Comparison of ENCODE assay signal across 14 mouse cellular contexts in genomic region chr14:20698515-20698914, GRCm38 (mm10). TPM values are rescaled to one million over a fixed set of nuclear protein-coding genes. Genes with fewer than 3 reads are reported as not detected.
A peak's percentile ranks its signal among the peaks of the same experiment; 100 is the strongest.
DNase-seq lines count a peak whose midpoint lies in the region; ATAC-seq and TF ChIP-seq lines count a peak whose summit lies in the region.
"Had no signal": no experiment of that assay in that cellular context is flagged by ENCODE, and none has a peak within 500 bp of the region (broad histone marks: within the 10 kb centered on the region; RNA-seq: fewer than 3 reads in every experiment).

No protein-coding gene starts in this region.

- no peak overlapping the region for H3K27ac ChIP-seq in hindbrain, embryonic 12.5 days
- H3K27ac ChIP-seq in hindbrain, embryonic 10.5 days: no peak overlapping the region
- H3K27ac ChIP-seq in midbrain, embryonic 13.5 days: no peak overlapping the region
- no peak overlapping the region for H3K27ac ChIP-seq in midbrain, embryonic 11.5 days (ENCODE audit: low read depth, low read length)
- H3K27ac ChIP-seq in hindbrain, postnatal 0 days: no peak overlapping the region
- no peak overlapping the region for H3K27ac ChIP-seq in neural tube, embryonic 15.5 days (replicated peaks)

- H3K4me2 ChIP-seq in hindbrain, embryonic 12.5 days (replicated peaks): peak overlapping the region; percentile 83; the same call in 1 of the 2 replicates
- H3K4me2 ChIP-seq in midbrain, embryonic 13.5 days (replicated peaks): peak overlapping the region; percentile 88
- no peak overlapping the region for H3K4me2 ChIP-seq in midbrain, embryonic 11.5 days
- H3K4me2 ChIP-seq in hindbrain, postnatal 0 days (ENCODE audit: low read depth, low read length): peak overlapping the region; percentile 82
- peak overlapping the region; percentile 85 for H3K4me2 ChIP-seq in neural tube, embryonic 15.5 days

- 89% methylated on average over 2 of the region's 2 CpGs for WGBS in hindbrain, embryonic 12.5 days
- 88% methylated on average over 2 of the region's 2 CpGs for WGBS in hindbrain, embryonic 10.5 days
- WGBS in midbrain, embryonic 13.5 days: 94% methylated on average over 2 of the region's 2 CpGs
- WGBS in midbrain, embryonic 11.5 days: 83% methylated on average over 2 of the region's 2 CpGs
- 89% methylated on average over 2 of the region's 2 CpGs for WGBS in hindbrain, postnatal 0 days
- WGBS in neural tube, embryonic 15.5 days: 90% methylated on average over 2 of the region's 2 CpGs

- H3K4me1 ChIP-seq in hindbrain, embryonic 12.5 days: peaks cover 60% of the 10 kb centered on the region
- peaks cover 62% of the 10 kb centered on the region for H3K4me1 ChIP-seq in hindbrain, embryonic 10.5 days (replicated peaks)
- peaks cover 76% of the 10 kb centered on the region for H3K4me1 ChIP-seq in midbrain, embryonic 13.5 days (replicated peaks)
- peaks cover 34% of the 10 kb centered on the region for H3K4me1 ChIP-seq in midbrain, embryonic 11.5 days (ENCODE audit: control insufficient read depth, insufficient read depth, low read length)
- H3K4me1 ChIP-seq in hindbrain, postnatal 0 days (ENCODE audit: insufficient read depth, low read length): peaks cover 18% of the 10 kb centered on the region
- H3K4me1 ChIP-seq in neural tube, embryonic 15.5 days: peaks cover 77% of the 10 kb centered on the region

- peak overlapping the region; percentile 24; the same call in 1 of the 2 replicates for H3K9ac ChIP-seq in hindbrain, embryonic 12.5 days
- H3K9ac ChIP-seq in midbrain, embryonic 13.5 days (replicated peaks): peak overlapping the region; percentile 89
- no peak overlapping the region for H3K9ac ChIP-seq in midbrain, embryonic 11.5 days (ENCODE audit: low read length)
- peak overlapping the region; percentile 15; the same call in 1 of the 2 replicates for H3K9ac ChIP-seq in hindbrain, postnatal 0 days (replicated peaks; ENCODE audit: low read length)
- H3K9ac ChIP-seq in neural tube, embryonic 15.5 days (replicated peaks): 0 out of 2 replicates have a peak overlapping the region, but pooled peaks have one; percentile 5

- DNase-seq in hindbrain, embryonic 10.5 days (ENCODE audit: low spot score): no peak
- DNase-seq in midbrain, embryonic 11.5 days (ENCODE audit: low spot score, missing footprints): no peak
- DNase-seq in hindbrain, postnatal 0 days (ENCODE audit: low spot score): no peak
- DNase-seq in cerebellum, adult 11-12 months: no peak
- DNase-seq in adrenal gland, adult 8-10 months: no peak
- DNase-seq: adrenal gland, postnatal 25 days; kidney, adult 18-20 months; lung, postnatal 4 days; right cerebral cortex, adult 18-20 months; thymus, postnatal 25 days had no signal

- TF ChIP-seq CTCF in hindbrain, postnatal 0 days (IDR thresholded peaks at IDR 0.05; ENCODE audit: low read depth): no peak

- no peaks in the 10 kb centered on the region for H3K9me3 ChIP-seq in hindbrain, embryonic 12.5 days (replicated peaks)
- no peaks in the 10 kb centered on the region for H3K9me3 ChIP-seq in hindbrain, embryonic 10.5 days
- H3K9me3 ChIP-seq in midbrain, embryonic 13.5 days: no peaks in the 10 kb centered on the region
- H3K9me3 ChIP-seq in midbrain, embryonic 11.5 days (ENCODE audit: control insufficient read depth, low read length): no peaks in the 10 kb centered on the region
- H3K9me3 ChIP-seq in hindbrain, postnatal 0 days (ENCODE audit: low read length): no peaks in the 10 kb centered on the region
- no peaks in the 10 kb centered on the region for H3K9me3 ChIP-seq in neural tube, embryonic 15.5 days (replicated peaks)

- peaks cover 15% of the 10 kb centered on the region for H3K36me3 ChIP-seq in hindbrain, embryonic 12.5 days
- peaks cover 43% of the 10 kb centered on the region for H3K36me3 ChIP-seq in hindbrain, embryonic 10.5 days
- H3K36me3 ChIP-seq in midbrain, embryonic 13.5 days: peaks cover 19% of the 10 kb centered on the region
- H3K36me3 ChIP-seq in midbrain, embryonic 11.5 days (ENCODE audit: control insufficient read depth, insufficient read depth, low read length): peaks cover 11% of the 10 kb centered on the region; the same call in 1 of the 2 replicates
- peaks cover 7% of the 10 kb centered on the region for H3K36me3 ChIP-seq in hindbrain, postnatal 0 days (ENCODE audit: insufficient read depth, low read length)
- peaks cover 11% of the 10 kb centered on the region for H3K36me3 ChIP-seq in neural tube, embryonic 15.5 days

- no peak for ATAC-seq in hindbrain, embryonic 12.5 days (ENCODE audit: low FRiP score)
- no peak for ATAC-seq in midbrain, embryonic 13.5 days
- ATAC-seq in midbrain, embryonic 11.5 days (ENCODE audit: low FRiP score): no peak
- ATAC-seq in hindbrain, postnatal 0 days: no peak
- ATAC-seq in neural tube, embryonic 15.5 days (ENCODE audit: low FRiP score): no peak
- ATAC-seq: CD4-positive, CD25-positive, alpha-beta regulatory T cell, adult 4 months had no signal

- no peak overlapping the region for H3K4me3 ChIP-seq in hindbrain, embryonic 12.5 days
- H3K4me3 ChIP-seq in hindbrain, embryonic 10.5 days: no peak overlapping the region
- no peak overlapping the region; the same call in 1 of the 2 replicates for H3K4me3 ChIP-seq in midbrain, embryonic 13.5 days (replicated peaks)
- no peak overlapping the region for H3K4me3 ChIP-seq in midbrain, embryonic 11.5 days (ENCODE audit: low read depth, low read length)
- H3K4me3 ChIP-seq in hindbrain, postnatal 0 days (ENCODE audit: low read length): no peak overlapping the region
- H3K4me3 ChIP-seq in neural tube, embryonic 15.5 days (replicated peaks): no peak overlapping the region

- no peaks in the 10 kb centered on the region for H3K27me3 ChIP-seq in hindbrain, embryonic 12.5 days
- no peaks in the 10 kb centered on the region for H3K27me3 ChIP-seq in hindbrain, embryonic 10.5 days (ENCODE audit: insufficient read depth, poor library complexity, severe bottlenecking)
- no peaks in the 10 kb centered on the region for H3K27me3 ChIP-seq in midbrain, embryonic 13.5 days
- no peaks in the 10 kb centered on the region for H3K27me3 ChIP-seq in midbrain, embryonic 11.5 days (ENCODE audit: control insufficient read depth, insufficient read depth, low read length)
- no peaks in the 10 kb centered on the region for H3K27me3 ChIP-seq in hindbrain, postnatal 0 days (ENCODE audit: insufficient read depth, low read length)
- H3K27me3 ChIP-seq in neural tube, embryonic 15.5 days (replicated peaks): no peaks in the 10 kb centered on the region

RNA-seq across cellular contexts. Expression of gene Fut11, which starts 3.7 kb away (rescaled TPM):
- 32.0 and 33.4 TPM in 2 replicates for polyA plus RNA-seq in hindbrain, embryonic 12.5 days (2016; fragmentation: Nextera tagmentation; extraction: Ambion mirVana)
- 20.1 and 20.7 TPM in 2 replicates for polyA plus RNA-seq in hindbrain, embryonic 10.5 days (2016; fragmentation: Nextera tagmentation; extraction: Ambion mirVana)
- 22.7 and 26.0 TPM in 2 replicates for polyA plus RNA-seq in midbrain, embryonic 13.5 days (2015; fragmentation: Nextera tagmentation; extraction: Ambion mirVana)
- 20.7 and 22.0 TPM in 2 replicates for polyA plus RNA-seq in midbrain, embryonic 11.5 days (2014; fragmentation: Nextera tagmentation; extraction: Ambion mirVana)
- total RNA-seq in hindbrain, postnatal 0 days (2014; rRNA removed): 18.0 and 19.2 TPM in 2 replicates
- polyA plus RNA-seq in hindbrain, postnatal 0 days (2015; fragmentation: Nextera tagmentation; extraction: Ambion mirVana): 24.5 and 26.2 TPM in 2 replicates
- 30.0 and 31.5 TPM in 2 replicates for polyA plus RNA-seq in neural tube, embryonic 15.5 days (2015; fragmentation: Nextera tagmentation; extraction: Ambion mirVana)
- 10 to 100 TPM; 18.7 to 22.5 (median 21.3) TPM for total RNA-seq in adrenal gland, adult 8-10 months (2022)

RNA-seq across cellular contexts. Expression of gene Chchd1, which starts 4.3 kb away (rescaled TPM):
- polyA plus RNA-seq in hindbrain, embryonic 12.5 days (2016; fragmentation: Nextera tagmentation; extraction: Ambion mirVana): 213 and 215 TPM in 2 replicates
- 250 and 263 TPM in 2 replicates for polyA plus RNA-seq in hindbrain, embryonic 10.5 days (2016; fragmentation: Nextera tagmentation; extraction: Ambion mirVana)
- polyA plus RNA-seq in midbrain, embryonic 13.5 days (2015; fragmentation: Nextera tagmentation; extraction: Ambion mirVana): 209 and 213 TPM in 2 replicates
- polyA plus RNA-seq in midbrain, embryonic 11.5 days (2014; fragmentation: Nextera tagmentation; extraction: Ambion mirVana): 256 and 258 TPM in 2 replicates
- total RNA-seq in hindbrain, postnatal 0 days (2014; rRNA removed): 122 and 147 TPM in 2 replicates
- polyA plus RNA-seq in hindbrain, postnatal 0 days (2015; fragmentation: Nextera tagmentation; extraction: Ambion mirVana): 188 and 193 TPM in 2 replicates
- polyA plus RNA-seq in neural tube, embryonic 15.5 days (2015; fragmentation: Nextera tagmentation; extraction: Ambion mirVana): 173 and 194 TPM in 2 replicates
- 10 to 100 TPM; 59.4 to 79.8 (median 72.9) TPM for total RNA-seq in adrenal gland, adult 8-10 months (2022)

RNA-seq across cellular contexts. Expression of gene Zswim8, which starts 8.8 kb away (rescaled TPM):
- 53.8 and 60.1 TPM in 2 replicates for polyA plus RNA-seq in hindbrain, embryonic 12.5 days (2016; fragmentation: Nextera tagmentation; extraction: Ambion mirVana)
- polyA plus RNA-seq in hindbrain, embryonic 10.5 days (2016; fragmentation: Nextera tagmentation; extraction: Ambion mirVana): 32.5 and 40.3 TPM in 2 replicates
- polyA plus RNA-seq in midbrain, embryonic 13.5 days (2015; fragmentation: Nextera tagmentation; extraction: Ambion mirVana): 46.5 and 57.7 TPM in 2 replicates
- polyA plus RNA-seq in midbrain, embryonic 11.5 days (2014; fragmentation: Nextera tagmentation; extraction: Ambion mirVana): 19.1 and 22.9 TPM in 2 replicates
- 149 and 159 TPM in 2 replicates for total RNA-seq in hindbrain, postnatal 0 days (2014; rRNA removed)
- 31.3 and 36.8 TPM in 2 replicates for polyA plus RNA-seq in hindbrain, postnatal 0 days (2015; fragmentation: Nextera tagmentation; extraction: Ambion mirVana)
- polyA plus RNA-seq in neural tube, embryonic 15.5 days (2015; fragmentation: Nextera tagmentation; extraction: Ambion mirVana): 39.1 and 43.0 TPM in 2 replicates
- 100 to 1,000 TPM; 111 to 197 (median 146) TPM for total RNA-seq in adrenal gland, adult 8-10 months (2022)

RNA-seq across cellular contexts. Expression of gene Sec24c, which starts 24.4 kb away (rescaled TPM):
- 102 and 109 TPM in 2 replicates for polyA plus RNA-seq in hindbrain, embryonic 12.5 days (2016; fragmentation: Nextera tagmentation; extraction: Ambion mirVana)
- 111 and 112 TPM in 2 replicates for polyA plus RNA-seq in hindbrain, embryonic 10.5 days (2016; fragmentation: Nextera tagmentation; extraction: Ambion mirVana)
- 88.4 and 96.7 TPM in 2 replicates for polyA plus RNA-seq in midbrain, embryonic 13.5 days (2015; fragmentation: Nextera tagmentation; extraction: Ambion mirVana)
- 74.3 and 74.7 TPM in 2 replicates for polyA plus RNA-seq in midbrain, embryonic 11.5 days (2014; fragmentation: Nextera tagmentation; extraction: Ambion mirVana)
- 166 and 179 TPM in 2 replicates for total RNA-seq in hindbrain, postnatal 0 days (2014; rRNA removed)
- polyA plus RNA-seq in hindbrain, postnatal 0 days (2015; fragmentation: Nextera tagmentation; extraction: Ambion mirVana): 52.5 and 58.7 TPM in 2 replicates
- 84.3 and 87.4 TPM in 2 replicates for polyA plus RNA-seq in neural tube, embryonic 15.5 days (2015; fragmentation: Nextera tagmentation; extraction: Ambion mirVana)
- 100 to 1,000 TPM; 124 to 167 (median 150) TPM for total RNA-seq in adrenal gland, adult 8-10 months (2022)

RNA-seq across cellular contexts. Expression of gene Synpo2l, which starts 30.4 kb away (rescaled TPM):
- polyA plus RNA-seq in hindbrain, embryonic 12.5 days (2016; fragmentation: Nextera tagmentation; extraction: Ambion mirVana): 0.85 and 5.3 TPM in 2 replicates
- 0.21 and 0.46 TPM in 2 replicates for polyA plus RNA-seq in hindbrain, embryonic 10.5 days (2016; fragmentation: Nextera tagmentation; extraction: Ambion mirVana)
- polyA plus RNA-seq in midbrain, embryonic 13.5 days (2015; fragmentation: Nextera tagmentation; extraction: Ambion mirVana): 0.15 and 0.27 TPM in 2 replicates
- polyA plus RNA-seq in midbrain, embryonic 11.5 days (2014; fragmentation: Nextera tagmentation; extraction: Ambion mirVana): 0.14 and 0.22 TPM in 2 replicates
- total RNA-seq in hindbrain, postnatal 0 days (2014; rRNA removed): 0.11 and 0.52 TPM in 2 replicates
- 0.20 and 0.23 TPM in 2 replicates for polyA plus RNA-seq in hindbrain, postnatal 0 days (2015; fragmentation: Nextera tagmentation; extraction: Ambion mirVana)
- 1.4 and 2.4 TPM in 2 replicates for polyA plus RNA-seq in neural tube, embryonic 15.5 days (2015; fragmentation: Nextera tagmentation; extraction: Ambion mirVana)
- under 1 TPM; 0.22 to 0.43 (median 0.41) TPM for total RNA-seq in adrenal gland, adult 8-10 months (2022)
- polyA plus RNA-seq: CD4-positive, CD25-positive, alpha-beta regulatory T cell, adult 4 months had no signal
